Mouse (Mus musculus) layer of hippocampus, adult 8-10 months (tissue): Measurements from ENCODE around the gene Abcf3. TPM values are rescaled to one million over a fixed set of nuclear protein-coding genes. Genes with fewer than 3 reads are reported as not detected.

Source experiments
- DNase-seq, 2 experiments: peaks; one replicate each; pipeline ENCODE4 v3.0.0; 2022; ENCODE audit warnings: low spot score in 2 of 2
- total RNA-seq, 4 experiments: library from RNA; stranded (reverse); gene quantifications; 2 replicates each; pipeline ENCODE4 v1.2.4; 2022

Abcf3 gene
- total RNA-seq: 100 to 1,000 TPM in 2 of 4 experiments, 10 to 100 TPM in 2; 90.6 to 109 (median 98.4) TPM

GRCm38 (mm10) chr16:20548096-20548948, at the start of gene Abcf3:
TSS of gene Abcf3 (plus strand) at chr16:20548577.
- DNase-seq: peak; percentile 98

- peak; percentile 93 for DNase-seq
Observed at GRCm38 (mm10) chr16:20498677-20499475, 49.5 kb upstream of the Abcf3 start, which contains the start of gene Eif2b5. TSS of gene Eif2b5 (plus strand) at chr16:20498817.

GRCm38 (mm10) chr16:20506000-20506399, 42.4 kb upstream of the Abcf3 start:
- DNase-seq: no peak

GRCm38 (mm10) chr16:20509349-20509748, 39.0 kb upstream of the Abcf3 start:
- DNase-seq: no peak

GRCm38 (mm10) chr16:20511277-20511847, 37.0 kb upstream of the Abcf3 start:
- no peak for DNase-seq

GRCm38 (mm10) chr16:20516032-20516431, 32.3 kb upstream of the Abcf3 start:
- no peak for DNase-seq

GRCm38 (mm10) chr16:20516726-20517201, 31.6 kb upstream of the Abcf3 start, which contains the start of gene Dvl3:
TSS of gene Dvl3 (plus strand) at chr16:20516982.
- peak; percentile 73 to 81 for DNase-seq

- no peak for DNase-seq
Observed at GRCm38 (mm10) chr16:20517216-20517615, 31.2 kb upstream of the Abcf3 start.

GRCm38 (mm10) chr16:20517701-20518374, 30.5 kb upstream of the Abcf3 start:
- DNase-seq: no peak

GRCm38 (mm10) chr16:20523886-20524285, 24.5 kb upstream of the Abcf3 start:
- DNase-seq: no peak

- DNase-seq: no peak
Observed at GRCm38 (mm10) chr16:20528779-20529178, 19.6 kb upstream of the Abcf3 start.

- no peak for DNase-seq
Observed at GRCm38 (mm10) chr16:20529375-20529774, 19.0 kb upstream of the Abcf3 start.

- no peak for DNase-seq
Observed at GRCm38 (mm10) chr16:20530941-20531340, 17.4 kb upstream of the Abcf3 start.

- DNase-seq: no peak
Observed at GRCm38 (mm10) chr16:20534617-20535295, 13.6 kb upstream of the Abcf3 start.

GRCm38 (mm10) chr16:20535296-20536080, 12.9 kb upstream of the Abcf3 start, which contains the start of gene Ap2m1:
TSS of gene Ap2m1 (plus strand) at chr16:20535478.
- peak; percentile 96 to 98 for DNase-seq

- no peak for DNase-seq
Observed at GRCm38 (mm10) chr16:20536081-20536665, 12.2 kb upstream of the Abcf3 start.

- DNase-seq: no peak
Observed at GRCm38 (mm10) chr16:20537071-20537471, 11.3 kb upstream of the Abcf3 start.

GRCm38 (mm10) chr16:20537601-20538320, 10.6 kb upstream of the Abcf3 start:
- no peak for DNase-seq
